Mouse (Mus musculus) frontal cortex, adult 2 months (tissue): ENCODE results near the gene Trpv4. TPM values are rescaled to one million over a fixed set of nuclear protein-coding genes. Genes with fewer than 3 reads are reported as not detected.

ENCODE experiments used
- DNase-seq, 2 experiments: peaks; one replicate each; pipeline ENCODE4 v3.0.0; 2022; ENCODE audit warnings: low spot score in 1 of 2; ENCODE audit errors: extremely low spot score in 1 of 2
- polyA plus RNA-seq: library from polyadenylated mRNA; depleted of rRNA; stranded (reverse); fragments of >200 nt; gene quantifications from 2 replicates; pipeline ENCODE4 v1.2.3, GENCODE M21; 2012

Gene Trpv4
- polyA plus RNA-seq, 1 experiment, result 1.9 TPM

DNA sequence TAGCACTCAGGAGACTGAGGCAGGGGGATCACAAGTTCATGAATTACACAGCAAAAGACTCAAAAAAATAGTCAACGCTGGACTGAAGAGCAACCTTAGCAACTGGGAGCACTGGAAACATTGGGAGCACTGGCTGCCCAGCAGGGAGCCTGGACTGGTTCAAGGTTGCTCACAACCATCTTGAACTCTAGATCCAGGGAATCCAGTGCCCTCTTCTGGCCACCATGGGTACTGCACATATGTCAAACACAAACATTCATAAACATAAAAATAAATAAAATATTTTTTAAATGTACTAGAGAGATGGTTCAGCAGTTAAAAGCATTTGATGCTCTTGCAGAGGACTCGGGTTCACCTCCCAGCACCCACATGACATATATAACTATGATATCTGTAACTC, 26.9 kb downstream of the Trpv4 start:
- DNase-seq, result no peak

DNA sequence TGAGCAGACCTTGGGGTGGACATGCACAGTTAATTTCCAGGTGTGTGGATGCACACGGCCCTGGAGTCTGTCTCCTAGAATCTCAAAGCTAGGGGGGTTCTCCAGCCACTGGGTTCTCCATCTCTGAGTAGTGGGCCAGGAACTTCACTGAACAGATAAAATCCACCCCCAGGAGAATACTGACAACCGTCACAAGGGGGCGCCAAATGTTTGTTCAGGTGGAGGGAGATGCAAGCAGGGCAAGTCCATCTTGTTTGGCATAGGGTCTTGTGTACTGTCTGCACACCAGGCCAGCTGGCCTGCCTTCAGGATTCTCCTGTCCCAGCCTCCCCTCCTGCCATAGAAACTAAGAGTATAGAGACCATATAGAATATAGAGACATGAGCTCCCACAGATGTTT, 32.6 kb downstream of the Trpv4 start:
- peak in 1 of 2 experiments; percentile 74 for DNase-seq

DNA sequence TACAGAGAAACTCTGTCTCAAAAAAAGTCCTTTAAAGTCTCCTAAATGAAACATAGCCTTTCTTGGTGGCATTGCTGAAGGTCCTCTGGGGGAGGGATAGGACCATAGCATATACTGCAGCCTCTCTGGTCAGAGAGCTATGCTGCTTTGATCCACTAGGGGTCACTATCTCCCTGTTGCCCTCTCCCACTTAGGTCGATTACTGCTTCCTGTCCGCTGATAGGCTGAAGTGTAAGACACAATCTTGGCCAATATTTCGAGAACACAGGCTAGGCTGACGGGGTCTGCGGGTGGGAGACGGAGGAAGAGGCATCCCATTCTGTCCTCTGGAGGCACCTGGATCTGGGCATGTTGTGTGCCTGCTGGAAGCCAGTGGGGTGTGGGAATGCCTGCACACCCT, 37.9 kb downstream of the Trpv4 start:
- DNase-seq, result no peak

DNA sequence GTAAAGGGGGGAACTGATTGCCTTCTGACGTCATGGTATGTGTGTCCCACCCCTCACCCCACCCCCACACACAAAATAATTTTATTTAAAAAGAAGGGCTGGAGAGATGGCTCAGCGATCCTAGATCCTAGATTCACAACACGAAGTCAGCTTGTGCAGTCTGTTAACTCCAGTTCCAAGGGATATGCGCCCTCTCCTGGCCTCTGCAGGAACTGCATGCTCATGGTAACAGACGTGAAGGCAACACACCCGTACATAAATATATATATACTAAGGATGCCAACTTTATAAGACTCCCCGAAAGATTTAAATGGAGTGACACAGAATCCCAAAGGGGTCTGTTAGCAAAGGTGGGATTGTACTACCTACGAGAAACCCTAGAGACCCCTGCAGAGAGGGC, 39.4 kb downstream of the Trpv4 start:
- peak in 1 of 2 experiments; percentile 83 for DNase-seq

DNA sequence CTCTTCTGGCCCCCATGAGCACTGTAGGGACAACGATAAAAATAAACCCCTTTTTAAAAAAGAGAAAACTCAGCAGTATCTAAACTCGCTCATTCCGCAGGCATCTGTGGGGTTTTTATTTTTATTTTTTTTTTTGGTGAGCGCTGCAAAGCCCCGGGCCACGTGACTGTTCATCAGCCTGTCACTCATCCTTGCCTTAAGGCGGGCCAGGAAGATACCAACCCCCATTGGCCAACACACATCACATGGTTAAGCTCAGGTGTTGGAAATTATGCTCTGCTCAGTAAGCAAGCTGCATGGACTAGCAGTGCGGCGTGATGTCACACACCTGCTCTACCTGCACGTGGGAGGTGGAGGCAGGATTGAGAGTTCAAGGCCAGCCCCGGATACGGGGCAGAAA, 40.4 kb downstream of the Trpv4 start:
- DNase-seq, result no peak

DNA sequence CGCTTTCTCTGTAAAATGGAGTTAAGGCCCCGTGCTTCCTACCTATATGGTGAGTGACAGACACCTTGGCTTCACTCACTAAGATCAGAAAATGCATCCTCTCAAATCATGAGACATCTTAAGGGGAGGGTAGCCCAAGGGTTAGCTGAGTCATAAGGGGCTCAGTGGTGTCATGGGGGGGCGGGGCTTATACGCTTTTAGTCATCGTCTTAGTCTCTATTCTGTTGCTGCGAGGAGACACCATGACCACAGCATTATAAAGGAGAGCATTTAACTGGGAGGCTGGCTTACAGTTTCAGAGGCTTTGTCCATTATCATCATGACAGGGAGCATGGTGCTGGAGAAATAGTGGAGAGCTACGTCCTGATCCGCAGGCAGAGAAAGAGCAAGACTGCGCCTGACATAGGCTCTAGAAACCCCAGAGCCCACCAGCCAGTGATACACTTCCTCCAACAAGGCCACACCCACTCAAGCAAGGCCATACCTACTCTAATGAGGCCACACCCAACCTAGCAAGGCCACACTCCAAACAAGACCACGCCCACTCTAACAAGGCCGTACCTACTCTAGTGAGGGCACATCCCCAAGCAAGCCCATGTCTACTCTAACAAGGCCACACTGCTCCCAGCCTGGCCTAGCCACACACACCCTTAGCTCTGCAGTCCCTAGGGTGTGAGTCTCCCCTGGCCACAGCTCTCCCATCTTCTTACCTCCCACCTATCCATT, 41.7 kb downstream of the Trpv4 start:
- no peak for DNase-seq

DNA sequence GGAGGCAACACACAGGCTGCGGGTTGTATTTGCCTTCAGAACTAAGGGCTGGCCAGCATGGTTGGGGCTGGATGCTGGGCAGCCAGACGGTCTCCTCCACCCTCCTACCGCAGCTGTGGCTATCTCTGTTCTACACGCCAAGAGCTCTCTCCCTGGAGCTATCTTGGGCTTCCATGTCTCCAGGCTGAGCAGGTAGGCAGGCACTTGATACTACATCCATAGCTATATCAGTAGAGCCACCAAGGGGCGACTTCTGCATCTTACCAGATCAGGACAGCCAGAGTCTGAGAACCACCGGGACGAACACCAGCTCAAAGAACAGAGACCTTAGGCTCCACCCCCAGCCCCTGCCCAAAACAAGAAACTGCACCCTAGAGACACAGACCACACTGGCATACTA, 43.4 kb downstream of the Trpv4 start:
- no peak for DNase-seq

DNA sequence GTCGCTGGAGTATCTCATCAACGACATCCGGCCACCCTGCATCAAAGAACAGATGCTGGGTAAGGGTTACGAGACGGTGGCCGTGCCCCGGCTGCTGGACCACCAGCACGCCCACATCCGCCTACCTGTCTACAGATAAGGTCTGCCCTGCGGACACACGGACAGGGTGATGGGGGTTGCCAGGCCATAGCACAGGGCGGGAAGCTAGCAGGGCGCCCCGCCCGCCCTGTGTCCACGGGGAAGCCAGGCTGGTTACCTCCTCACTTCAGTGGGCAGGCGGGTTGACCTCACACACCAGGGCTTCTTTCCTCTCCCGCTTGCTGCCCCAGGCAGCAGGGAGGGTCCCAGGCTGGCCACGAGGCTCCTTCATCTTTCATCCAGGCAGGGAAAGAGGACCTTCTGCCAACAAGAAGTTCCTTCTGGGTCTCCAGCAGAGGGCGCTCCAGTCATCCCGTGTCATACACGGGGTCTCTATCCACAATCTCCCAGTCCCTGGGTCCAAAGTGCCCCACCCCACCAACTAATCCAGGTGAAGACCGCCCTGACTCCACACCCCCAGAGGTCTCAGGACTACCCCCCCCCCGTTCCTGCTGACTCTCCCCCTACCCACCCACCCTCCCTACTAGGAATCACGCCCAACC, 46.1 kb downstream of the Trpv4 start:
- DNase-seq, result no peak

DNA sequence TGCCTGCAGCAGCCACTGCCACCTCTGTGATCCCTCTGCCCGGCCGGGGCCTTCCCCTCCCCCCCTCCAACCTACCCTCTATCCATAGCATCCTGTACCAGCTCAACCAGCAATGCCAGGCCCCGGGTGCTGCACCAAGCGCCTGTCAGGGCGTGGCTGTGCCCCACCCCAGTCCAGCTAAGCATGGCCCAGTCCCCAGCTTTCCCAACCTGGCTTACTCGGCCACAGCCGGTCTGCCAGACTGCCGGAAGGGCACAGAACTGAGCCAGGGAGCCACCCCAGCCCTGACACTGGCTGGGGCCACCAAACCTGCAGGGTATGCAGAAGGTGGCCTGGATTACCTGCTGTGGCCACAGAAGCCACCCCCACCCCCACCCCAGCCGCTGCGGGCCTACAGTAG, 47.0 kb downstream of the Trpv4 start:
- no peak for DNase-seq

DNA sequence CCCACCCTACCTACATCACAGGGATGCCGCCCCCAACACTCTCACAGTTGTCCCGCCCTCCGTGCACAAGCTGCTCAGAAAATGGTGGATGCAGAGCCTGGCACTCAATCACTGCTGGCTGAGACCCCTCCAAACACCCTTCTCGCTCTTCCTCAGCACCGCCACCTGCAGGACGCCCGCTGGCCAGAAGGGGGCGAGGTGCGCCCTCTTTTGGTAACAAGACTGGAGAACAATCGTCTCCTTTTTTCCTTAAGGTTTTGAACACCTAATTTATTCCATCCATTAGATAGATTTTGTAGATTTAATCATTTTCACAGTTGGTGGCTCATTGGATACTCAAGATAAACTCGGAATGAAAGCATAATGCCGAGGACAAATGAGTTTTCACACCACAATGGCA, 49.7 kb downstream of the Trpv4 start:
- peak in 1 of 2 experiments; percentile 90 for DNase-seq

DNA sequence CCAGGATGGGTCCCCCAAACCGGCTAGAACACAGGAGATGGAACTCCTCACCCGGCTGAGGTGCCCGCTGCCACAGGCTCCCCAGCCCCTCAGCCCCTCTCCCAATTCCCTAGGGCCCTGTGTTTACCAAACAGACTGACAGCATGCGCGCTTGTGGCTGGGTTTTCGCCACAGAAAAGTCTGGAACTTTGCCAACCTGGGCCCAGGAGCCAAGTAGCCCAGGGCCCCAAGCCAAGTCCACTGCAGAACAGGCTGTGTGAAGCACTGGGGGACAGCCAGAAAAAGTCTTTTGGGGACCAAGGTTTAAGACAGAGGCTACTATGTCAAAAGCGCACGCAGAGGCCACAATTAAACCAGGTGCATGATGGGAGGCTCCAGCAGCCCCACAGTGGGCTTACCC, 50.6 kb downstream of the Trpv4 start:
- peak; percentile 48 to 79 for DNase-seq

DNA sequence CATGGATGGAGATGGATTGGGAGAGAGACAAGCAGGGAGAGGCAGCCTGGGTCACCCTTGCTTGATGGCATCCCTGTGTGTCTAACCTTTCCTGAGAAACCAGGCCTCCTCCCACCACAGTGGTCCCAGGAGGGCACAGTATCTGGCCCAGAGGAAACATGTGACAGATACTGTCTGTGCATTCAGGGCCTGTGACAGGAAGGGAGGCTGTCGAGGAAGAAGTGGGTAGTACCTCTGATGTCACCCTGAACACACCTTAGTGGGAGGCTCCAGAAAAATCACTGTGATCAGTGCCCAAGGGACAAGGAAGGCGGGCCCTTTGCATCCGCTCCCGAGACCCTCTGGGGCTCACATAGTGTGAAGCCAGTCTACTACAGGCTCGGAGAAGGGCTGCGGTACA, 52.2 kb downstream of the Trpv4 start:
- DNase-seq, result no peak

DNA sequence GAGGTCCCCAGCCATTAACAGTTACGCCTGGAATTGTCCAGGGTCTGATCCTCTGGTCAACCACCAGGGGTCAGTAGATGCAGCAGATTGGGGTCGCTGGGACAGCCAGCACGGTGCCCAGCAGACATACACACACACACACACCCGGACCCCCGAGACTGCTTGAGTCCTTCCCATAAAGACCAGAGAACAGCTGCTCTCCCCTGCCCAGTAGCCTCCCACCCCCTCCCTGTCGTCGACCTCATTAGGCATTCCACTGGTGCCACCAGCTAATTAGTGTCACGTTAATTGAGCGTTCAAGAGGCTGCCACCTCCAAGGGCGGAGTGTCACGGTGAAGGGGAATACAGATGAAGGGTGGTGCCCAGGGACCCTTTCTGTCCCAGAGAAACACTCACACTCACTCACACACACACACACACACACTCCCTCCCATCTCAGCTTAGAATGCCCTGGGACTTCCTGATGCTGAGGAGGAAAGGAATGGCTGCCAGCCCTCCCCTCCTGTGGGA, 53.4 kb downstream of the Trpv4 start:
- no peak for DNase-seq

DNA sequence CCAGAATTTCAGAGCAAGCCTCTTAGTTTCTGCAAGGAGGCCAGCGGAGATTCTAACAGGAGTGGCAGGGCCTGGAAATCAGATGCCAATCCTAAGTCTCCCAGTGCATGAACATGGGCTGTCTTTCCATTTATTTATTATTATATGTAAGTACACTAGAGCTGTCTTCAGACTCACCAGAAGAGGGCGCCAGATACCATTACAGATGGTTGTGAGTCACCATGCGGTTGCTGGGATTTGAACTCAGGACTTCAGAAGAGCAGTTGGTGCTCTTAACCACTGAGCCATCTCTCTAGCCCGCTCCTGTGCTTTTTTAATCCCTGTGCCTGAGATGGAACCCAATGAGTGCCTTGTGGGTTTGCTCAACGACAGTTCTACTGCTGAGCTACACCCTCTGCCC, 54.2 kb downstream of the Trpv4 start:
- no peak for DNase-seq

DNA sequence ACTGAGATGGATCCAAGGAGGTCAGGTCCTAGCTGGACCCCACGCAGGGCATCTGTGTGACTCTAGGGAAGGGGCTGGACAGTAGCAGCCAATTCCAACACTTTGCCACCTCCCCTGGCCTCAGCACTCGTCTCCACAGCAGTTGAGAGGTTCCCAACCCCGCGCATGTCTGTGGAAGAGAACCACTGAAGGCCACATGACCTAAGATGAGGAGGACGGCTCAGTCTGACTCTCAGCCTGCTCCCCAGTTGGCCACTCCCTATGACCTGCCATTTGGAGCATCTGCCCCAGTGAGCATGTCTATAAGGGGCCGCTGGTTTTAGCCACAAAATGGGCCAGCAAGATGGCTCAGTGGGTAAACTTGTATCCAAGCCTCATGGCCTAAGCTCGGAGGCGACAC, 56.2 kb downstream of the Trpv4 start:
- no peak for DNase-seq

DNA sequence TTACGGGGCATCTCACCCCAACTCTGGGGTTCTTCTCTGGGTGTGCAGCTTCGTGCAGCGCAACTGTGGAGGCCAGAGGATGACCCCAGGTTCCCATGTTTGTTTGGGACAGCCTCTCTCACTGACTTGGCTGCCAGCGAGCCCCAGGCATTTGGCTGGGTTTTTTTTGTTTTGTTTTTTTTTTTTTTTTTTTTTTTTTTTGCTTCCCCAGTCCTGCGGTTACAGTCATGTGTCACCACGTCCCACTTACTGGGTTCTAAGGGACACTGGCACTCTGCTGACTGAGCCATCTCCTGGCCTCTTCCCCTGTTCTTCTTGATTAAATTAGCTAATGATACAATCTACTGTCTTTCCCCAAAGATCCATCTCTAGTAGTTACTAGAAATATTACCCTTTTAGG, 60.6 kb downstream of the Trpv4 start:
- no peak for DNase-seq

DNA sequence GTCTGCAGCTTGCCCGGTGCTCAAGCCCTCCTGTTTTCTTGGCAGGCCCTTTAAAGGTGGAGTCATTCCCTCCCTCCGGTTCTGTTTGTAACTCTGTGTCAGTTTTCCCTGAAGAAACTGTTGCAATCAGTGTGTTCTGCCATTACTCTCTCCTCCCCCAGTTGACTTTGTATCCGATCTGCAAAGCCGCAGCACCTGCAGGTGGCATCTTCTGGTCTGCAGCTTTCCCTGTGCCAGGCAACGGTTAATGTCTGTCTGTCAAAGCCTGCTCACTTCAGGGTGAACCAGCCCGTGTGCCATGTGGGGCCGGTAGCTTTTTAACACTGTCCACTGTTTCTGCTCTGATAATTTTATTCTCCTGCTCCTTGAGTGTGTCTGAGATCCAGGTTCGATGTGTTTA, 61.0 kb downstream of the Trpv4 start:
- no peak for DNase-seq

DNA sequence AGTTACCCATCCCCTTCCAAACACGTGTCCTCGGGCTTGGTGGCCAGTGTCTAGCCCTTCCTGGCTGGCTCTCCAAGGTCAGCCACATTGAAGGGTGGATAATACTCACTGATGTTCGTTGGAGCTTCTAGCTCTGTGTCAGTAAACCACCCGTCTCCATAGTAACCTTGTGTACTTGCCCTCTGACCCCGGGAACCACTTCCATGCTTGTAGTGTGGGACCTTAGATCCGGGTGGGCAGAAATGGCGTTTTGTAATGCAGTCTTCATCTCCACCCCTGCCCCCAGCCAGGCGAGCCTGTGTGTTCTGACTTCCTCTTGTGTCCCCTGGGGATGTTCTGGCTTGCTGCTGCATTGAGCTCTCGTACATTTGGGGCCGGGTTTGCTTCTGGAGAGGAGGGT, 61.6 kb downstream of the Trpv4 start:
- no peak for DNase-seq

DNA sequence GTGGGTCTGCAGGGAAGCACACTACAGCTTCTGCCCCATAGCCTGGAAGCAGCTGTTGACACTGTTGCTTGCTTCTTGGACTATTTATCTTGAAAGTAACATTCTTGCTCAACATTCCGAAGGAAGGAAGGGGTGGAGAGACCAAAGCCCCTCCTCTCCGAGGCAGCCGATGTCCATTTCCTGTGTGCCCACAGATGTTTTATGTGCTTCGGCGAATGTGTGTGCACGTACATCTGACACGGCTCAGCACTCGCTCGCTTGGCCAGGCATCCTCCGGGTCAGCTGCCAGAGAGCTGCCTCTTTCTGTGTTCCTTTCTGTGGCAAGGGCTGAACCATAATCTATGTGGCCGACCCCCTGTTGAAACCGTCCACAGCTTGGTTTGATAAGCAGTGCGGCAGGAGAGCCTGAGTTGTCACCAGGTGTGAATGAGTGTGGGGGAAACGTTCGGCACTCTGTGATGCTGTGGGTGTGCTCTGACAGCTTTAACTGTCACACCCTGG, 63.4 kb downstream of the Trpv4 start:
- DNase-seq, result no peak

DNA sequence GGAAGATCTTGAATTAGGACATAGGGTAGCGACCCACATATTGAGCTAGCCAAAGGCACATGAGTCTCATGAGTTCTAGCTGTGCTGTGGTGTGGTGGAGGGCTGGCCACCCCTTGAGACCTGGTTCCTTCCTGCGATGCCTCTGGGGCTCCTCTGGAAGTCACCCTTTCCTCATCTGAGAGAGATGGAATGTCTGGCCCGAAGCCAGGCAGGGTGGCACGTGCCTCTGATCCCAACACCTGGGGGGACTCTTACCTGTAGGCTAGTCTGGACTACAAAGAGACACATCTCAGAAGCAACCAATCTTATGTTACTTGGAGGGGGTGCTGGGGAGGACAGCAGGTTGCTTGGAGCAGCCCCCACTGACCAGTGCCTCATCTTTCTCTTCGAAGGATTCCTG, 64.3 kb downstream of the Trpv4 start:
- DNase-seq, result no peak

DNA sequence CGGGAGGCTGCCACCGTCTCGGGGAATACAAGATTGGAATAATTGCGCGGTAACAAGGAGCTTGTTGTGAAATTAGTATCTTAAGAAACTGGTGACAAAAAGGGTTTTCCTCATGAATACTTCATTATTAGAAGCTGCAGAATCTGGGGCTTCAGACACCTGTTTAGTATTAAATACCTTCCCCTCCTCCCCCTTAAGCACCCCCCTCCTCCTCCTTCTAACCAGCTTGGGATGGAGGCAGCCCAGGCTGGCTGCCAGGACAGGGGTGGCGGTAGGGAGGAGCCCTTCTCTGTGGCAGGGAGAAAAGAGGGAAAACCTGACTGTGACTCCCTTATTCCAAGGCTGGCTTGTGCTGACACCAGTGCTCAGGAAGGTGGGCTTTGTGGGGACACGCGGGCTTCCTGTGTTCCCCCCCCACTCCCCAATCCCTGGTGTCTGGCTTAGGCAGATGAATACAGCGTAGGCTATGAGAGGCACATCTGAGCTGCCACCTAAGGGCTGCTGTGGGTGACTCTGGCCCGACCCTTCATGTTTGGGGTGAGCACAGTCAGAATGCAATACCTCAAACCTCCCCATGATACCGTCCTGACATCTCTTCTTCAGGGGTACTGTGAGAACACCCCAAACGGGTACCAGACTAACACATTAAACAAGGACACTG, 64.9 kb downstream of the Trpv4 start:
- DNase-seq, result no peak
